Mouse (Mus musculus) left cerebral cortex, adult 18-20 months (tissue): ENCODE data around the gene Bank1. TPM values are rescaled to one million over a fixed set of nuclear protein-coding genes. Genes with fewer than 3 reads are reported as not detected.

Source experiments
- DNase-seq, 2 experiments: peaks; one replicate each; pipeline ENCODE4 v3.0.0; 2021 to 2022; ENCODE audit warnings: low spot score in 2 of 2, mixed read lengths in 1 of 2
- total RNA-seq, 2 experiments: library from RNA; stranded (reverse); gene quantifications; 2 replicates each; pipeline ENCODE4 v1.2.3; 2021

Gene Bank1
- total RNA-seq, 2 experiments from 2014 or later = 1.7 to 2.0 TPM

GRCm38 (mm10) chr3:136109411-136110139 is 216.3 kb downstream of the Bank1 start:
- no peak for DNase-seq

- no peak for DNase-seq
These were observed 219.4 kb downstream of the Bank1 start for GRCm38 (mm10) chr3:136106452-136106851.

- no peak for DNase-seq
These were observed 222.5 kb downstream of the Bank1 start for GRCm38 (mm10) chr3:136103339-136103738.

GRCm38 (mm10) chr3:136100973-136101500 is 224.8 kb downstream of the Bank1 start:
- DNase-seq = no peak

- peak in 1 of 2 experiments; percentile 7 for DNase-seq
These were observed 225.6 kb downstream of the Bank1 start for GRCm38 (mm10) chr3:136100292-136100691.

- no peak for DNase-seq
These were observed 238.8 kb downstream of the Bank1 start for GRCm38 (mm10) chr3:136086948-136087660.

GRCm38 (mm10) chr3:136086431-136086830 is 239.4 kb downstream of the Bank1 start:
- no peak for DNase-seq

GRCm38 (mm10) chr3:136085077-136085476 is 240.8 kb downstream of the Bank1 start:
- no peak for DNase-seq

- DNase-seq = no peak
These were observed 241.8 kb downstream of the Bank1 start for GRCm38 (mm10) chr3:136084066-136084465.

- DNase-seq = no peak
These were observed 244.6 kb downstream of the Bank1 start for GRCm38 (mm10) chr3:136081264-136081663.

GRCm38 (mm10) chr3:136078535-136078934 is 247.3 kb downstream of the Bank1 start:
- DNase-seq = no peak

GRCm38 (mm10) chr3:136070394-136070793 is 255.5 kb downstream of the Bank1 start:
- DNase-seq = no peak

GRCm38 (mm10) chr3:136061907-136062306 is 264.0 kb downstream of the Bank1 start:
- DNase-seq = no peak

GRCm38 (mm10) chr3:136050635-136051034 is 275.2 kb downstream of the Bank1 start:
- no peak for DNase-seq

GRCm38 (mm10) chr3:136050215-136050614 is 275.7 kb downstream of the Bank1 start:
- DNase-seq = no peak

- DNase-seq = no peak
These were observed 277.8 kb downstream of the Bank1 start for GRCm38 (mm10) chr3:136048026-136048425.

- DNase-seq = no peak
These were observed 280.5 kb downstream of the Bank1 start for GRCm38 (mm10) chr3:136045381-136045780.

GRCm38 (mm10) chr3:136040041-136040440 is 285.8 kb downstream of the Bank1 start:
- DNase-seq = no peak

- DNase-seq = peak; percentile 8 to 54
These were observed 286.4 kb downstream of the Bank1 start for GRCm38 (mm10) chr3:136039446-136039845.

GRCm38 (mm10) chr3:136037254-136037653 is 288.6 kb downstream of the Bank1 start:
- DNase-seq = no peak

- DNase-seq = no peak
These were observed 290.1 kb downstream of the Bank1 start for GRCm38 (mm10) chr3:136035784-136036183.

- DNase-seq = no peak
These were observed 301.0 kb downstream of the Bank1 start for GRCm38 (mm10) chr3:136024876-136025275.
